Mouse (Mus musculus): Measurements from ENCODE around the gene Tex33. TPM values are rescaled to one million over a fixed set of nuclear protein-coding genes. Genes with fewer than 3 reads are reported as not detected.

Tex33 gene
- total RNA-seq, 2 experiments from 2014 or later: not detected

Small RNAs within 50 kb of the gene (microRNA-seq; reads per million reads assigned to microRNA genes)
- gene Mir7676-2: 0 reads per million in 2 experiments

Other genes starting within 250 kb of the Tex33 start
- 10 to 100 TPM; 19.9 to 20.3 TPM for gene Ift27, start 221.8 kb downstream of the Tex33 start, total RNA-seq (2021)
- 10 to 100 TPM; 52.0 to 62.7 TPM for gene Pvalb, start 189.5 kb downstream of the Tex33 start, total RNA-seq (2021)
- 1 to 10 TPM in 1 of 2 experiments, under 1 TPM in 1; 0.58 to 1.2 TPM for gene Ncf4, start 151.1 kb downstream of the Tex33 start, total RNA-seq (2021)
- 1 to 10 TPM; 1.4 to 1.5 TPM for gene Csf2rb2, start 90.2 kb downstream of the Tex33 start, total RNA-seq (2021)
- gene Csf2rb, start 70.2 kb downstream of the Tex33 start, total RNA-seq (2021): 1 to 10 TPM; 1.1 to 2.1 TPM
- gene Tst, start 10.0 kb upstream of the Tex33 start, total RNA-seq (2021): 10 to 100 TPM; 37.7 to 40.9 TPM
- 10 to 100 TPM; 24.6 to 30.7 TPM for gene Mpst, start 10.5 kb upstream of the Tex33 start, total RNA-seq (2021)
- gene Kctd17, start 32.7 kb upstream of the Tex33 start, total RNA-seq (2021): 100 to 1,000 TPM; 248 TPM
- 1 to 10 TPM; 3.7 to 5.0 TPM for gene Tmprss6, start 72.7 kb upstream of the Tex33 start, total RNA-seq (2021)
- gene Il2rb, start 99.4 kb upstream of the Tex33 start, total RNA-seq (2021): under 1 TPM; 0.17 to 0.18 TPM
- 1 to 10 TPM; 3.5 to 4.4 TPM for gene C1qtnf6, start 135.5 kb upstream of the Tex33 start, total RNA-seq (2021)
- gene Sstr3, start 148.8 kb upstream of the Tex33 start, total RNA-seq (2021): 10 to 100 TPM; 21.6 to 25.1 TPM
- 1 to 10 TPM; 2.0 to 2.7 TPM for gene Rac2, start 176.9 kb upstream of the Tex33 start, total RNA-seq (2021)
- gene Cyth4, start 201.1 kb upstream of the Tex33 start, total RNA-seq (2021): 10 to 100 TPM; 22.2 to 23.7 TPM

Measured in layer of hippocampus, postnatal 36 days (tissue).